Mouse (Mus musculus): ENCODE results near the gene Dlg2.

DNA sequence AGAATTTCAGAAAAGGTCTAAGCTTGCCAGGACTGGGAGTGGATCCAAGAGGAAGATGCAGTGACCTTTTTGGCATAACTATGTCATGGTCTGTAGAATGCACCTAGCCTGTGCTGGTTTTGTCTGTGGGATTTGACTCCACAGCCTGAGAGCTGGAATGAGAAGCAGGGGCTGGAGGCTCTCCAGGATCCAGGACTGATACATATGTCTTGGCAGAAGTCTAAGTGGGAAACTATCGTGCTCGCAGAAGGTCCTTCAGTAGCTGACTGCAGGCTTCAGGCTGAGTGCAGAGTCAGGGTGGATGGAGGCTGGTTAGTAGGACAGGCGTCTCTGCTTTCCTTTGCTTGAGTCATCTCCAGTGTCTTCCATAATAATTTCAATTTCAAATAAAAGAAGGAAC is 807.7 kb downstream of the Dlg2 start:
- TF ChIP-seq CTCF (IDR thresholded peaks at IDR 0.05; ENCODE audit: low read depth, low read length) (no peak), POLR2AphosphoS5 (IDR thresholded peaks at IDR 0.05; ENCODE audit: insufficient replicate concordance, low read depth, low read length) (no peak), GATA1 (IDR thresholded peaks at IDR 0.05; ENCODE audit: borderline replicate concordance, low read length) (no peak), TAL1 (conservative IDR thresholded peaks at IDR 0.05; ENCODE audit: low read depth, low read length) (no peak), GATA2 (IDR thresholded peaks at IDR 0.05; ENCODE audit: borderline replicate concordance, low read depth, low read length) (no peak)

Measured in G1E (cell line).